Mouse (Mus musculus) heart, embryonic 10.5 days (tissue): ENCODE measurements around the gene Otud3. TPM values are rescaled to one million over a fixed set of nuclear protein-coding genes. Genes with fewer than 3 reads are reported as not detected.
"Not testable (repeated sequence)": the region's sequence is repeated elsewhere in the genome, so short reads cannot be mapped to it uniquely, and the experiment has no call there.

Source experiments
- DNase-seq: peaks from one replicate; pipeline ENCODE4 v3.0.0-alpha.2; 2017; ENCODE audit warnings: low spot score
- H3K27ac ChIP-seq: fragments of 300-500 bp; sonication (generic); 2 replicates; pipeline ENCODE4 v1.5.1; 2016; ENCODE audit warnings: mild to moderate bottlenecking
- H3K27me3 ChIP-seq: fragments of 300-500 bp; sonication (generic); 2 replicates; pipeline ENCODE4 v1.6.1; 2016; ENCODE audit warnings: mild to moderate bottlenecking; ENCODE audit not compliant: poor library complexity, insufficient read depth, severe bottlenecking
- H3K36me3 ChIP-seq: fragments of 300-500 bp; sonication (generic); 2 replicates; pipeline ENCODE4 v1.6.1; 2016; ENCODE audit warnings: mild to moderate bottlenecking, moderate library complexity
- H3K4me1 ChIP-seq: fragments of 300-500 bp; sonication (generic); 2 replicates; pipeline ENCODE4 v1.6.1; 2016; ENCODE audit warnings: mild to moderate bottlenecking
- H3K4me3 ChIP-seq: fragments of 300-500 bp; sonication (generic); 2 replicates; pipeline ENCODE4 v1.5.1; 2016; ENCODE audit warnings: mild to moderate bottlenecking, moderate library complexity
- H3K9me3 ChIP-seq: fragments of 300-500 bp; sonication (generic); 2 replicates; pipeline ENCODE4 v1.6.1; 2016; ENCODE audit warnings: mild to moderate bottlenecking, moderate library complexity
- WGBS: fragments of 180-500 bp; shearing (Covaris S2); methylation state at CpG from one replicate; pipeline ENCODE4 v1.1.7; 2016; 5-methylcytosine and 5-hydroxymethylcytosine counted together
- polyA plus RNA-seq: library from polyadenylated mRNA; unstranded; fragments of >200 nt; fragmentation: Nextera tagmentation; extraction: Ambion mirVana; gene quantifications from 2 replicates; pipeline ENCODE4 v1.2.1, GENCODE M21; 2016

Gene Otud3
- polyA plus RNA-seq, 1 experiment from 2014 or later: 5.2 TPM

DNA sequence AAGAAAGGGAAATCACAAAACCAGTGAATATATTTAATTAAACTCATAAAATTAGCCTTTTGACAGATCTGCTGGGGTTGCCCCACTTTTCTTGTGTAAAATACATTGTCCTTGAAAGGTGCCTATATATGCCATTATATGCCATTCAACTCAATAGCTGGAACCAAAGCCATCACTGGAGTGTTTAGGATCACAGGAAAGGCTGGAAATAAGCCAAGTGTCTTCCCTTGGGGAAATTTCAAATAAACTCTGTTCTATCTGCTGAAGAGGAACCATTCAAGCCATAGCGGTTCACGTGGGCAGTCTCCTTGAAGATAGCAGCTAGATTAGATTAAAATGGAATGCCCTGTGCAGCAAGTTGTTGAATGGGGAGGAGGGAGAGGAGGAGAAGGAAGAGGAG, 11.8 kb upstream of the Otud3 start:
- Histone ChIP-seq H3K36me3 (no peaks in the 10 kb centered on the region), H3K27ac (no peak overlapping the region), H3K9me3 (no peaks in the 10 kb centered on the region), H3K4me3 (no peak overlapping the region), H3K4me1 (0 out of 2 replicates have a peak, but pooled peaks cover 4% of the 10 kb centered on the region), H3K27me3 (peaks cover 15% of the 10 kb centered on the region; the same call in 1 of the 2 replicates)
- DNase-seq: no peak
- 31% methylated on average over 2 of the region's 2 CpGs for WGBS

DNA sequence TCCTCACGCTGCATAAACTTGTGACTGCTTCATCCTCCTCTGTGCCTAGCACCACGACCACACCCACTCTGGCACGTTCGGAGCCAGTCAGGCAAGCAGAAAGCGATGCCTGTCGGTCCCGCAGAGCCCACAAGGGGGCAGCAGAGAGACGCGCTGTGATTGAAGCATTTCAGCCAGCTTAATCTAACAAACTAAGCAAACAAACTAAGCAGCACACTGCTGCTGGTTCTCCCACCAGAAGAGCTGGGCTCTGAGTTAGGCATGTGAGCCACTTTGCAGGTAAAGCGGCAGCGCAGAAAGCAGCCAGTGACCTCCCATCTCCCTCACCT, 8.3 kb upstream of the Otud3 start:
- peak; percentile 92 for DNase-seq
- Histone ChIP-seq H3K9me3 (no peaks in the 10 kb centered on the region), H3K4me3 (peak overlapping the region; percentile 20; the same call in 1 of the 2 replicates), H3K27me3 (peaks cover 16% of the 10 kb centered on the region; the same call in 1 of the 2 replicates), H3K4me1 (0 out of 2 replicates have a peak, but pooled peaks cover 4% of the 10 kb centered on the region), H3K27ac (no peak overlapping the region), H3K36me3 (no peaks in the 10 kb centered on the region)
- 1% methylated on average over 11 of the region's 11 CpGs for whole genome bisulfite sequencing

GRCm38 (mm10) chr4:138921254-138922130, 7.7 kb upstream of the Otud3 start:
- no peaks in the 10 kb centered on the region for H3K9me3 ChIP-seq
- no peak overlapping the region for H3K27ac ChIP-seq
- WGBS: 35% methylated on average over 20 of the region's 20 CpGs
- H3K4me3 ChIP-seq: peak overlapping the region; percentile 20; the same call in 1 of the 2 replicates
- DNase-seq: no peak
- 0 out of 2 replicates have a peak, but pooled peaks cover 4% of the 10 kb centered on the region for H3K4me1 ChIP-seq
- no peaks in the 10 kb centered on the region for H3K36me3 ChIP-seq
- peaks cover 16% of the 10 kb centered on the region; the same call in 1 of the 2 replicates for H3K27me3 ChIP-seq

DNA sequence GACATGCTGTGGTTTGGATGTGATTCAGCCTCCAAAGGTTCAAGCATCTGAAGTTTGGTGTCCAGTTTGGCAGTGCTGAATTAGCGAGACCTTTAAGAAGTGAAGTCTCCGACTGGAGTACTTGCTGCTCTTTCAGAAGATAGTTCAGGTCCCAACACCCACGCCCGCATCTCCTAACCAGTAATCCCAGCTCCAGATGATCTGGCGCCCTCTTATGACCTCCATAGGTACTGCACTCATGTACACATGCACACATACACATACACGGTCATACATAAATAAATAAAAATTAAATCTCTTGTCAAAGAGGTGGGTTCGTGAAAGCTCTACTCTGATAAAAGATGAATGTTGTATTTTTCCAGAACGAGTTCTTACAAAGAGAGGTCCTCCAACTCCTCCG, 3.5 kb upstream of the Otud3 start:
- Histone ChIP-seq H3K27ac (no peak overlapping the region), H3K4me1 (peaks cover 12% of the 10 kb centered on the region; the same call in 1 of the 2 replicates), H3K4me3 (no peak overlapping the region), H3K27me3 (peaks cover 10% of the 10 kb centered on the region; the same call in 1 of the 2 replicates), H3K9me3 (no peaks in the 10 kb centered on the region), H3K36me3 (no peaks in the 10 kb centered on the region)
- WGBS: 80% methylated on average over 9 of the region's 9 CpGs
- DNase-seq: no peak

- DNase-seq: peak; percentile 78
- 1% methylated on average over 52 of the region's 52 CpGs for WGBS
- H3K36me3 ChIP-seq: peaks cover 12% of the 10 kb centered on the region; the same call in 1 of the 2 replicates
- peak overlapping the region; percentile 89 for H3K27ac ChIP-seq
- peaks cover 9% of the 10 kb centered on the region; the same call in 1 of the 2 replicates for H3K4me1 ChIP-seq
- H3K9me3 ChIP-seq: no peaks in the 10 kb centered on the region
- H3K4me3 ChIP-seq: peak overlapping the region; percentile 97
- no peaks in the 10 kb centered on the region for H3K27me3 ChIP-seq
Measured at GRCm38 (mm10) chr4:138913141-138913787, 481 bp downstream of the Otud3 start.

- no peak overlapping the region for H3K4me3 ChIP-seq
- H3K36me3 ChIP-seq: peaks cover 60% of the 10 kb centered on the region
- no peak overlapping the region for H3K27ac ChIP-seq
- no peaks in the 10 kb centered on the region for H3K27me3 ChIP-seq
- no peaks in the 10 kb centered on the region for H3K9me3 ChIP-seq
- WGBS: 91% methylated on average over 18 of the region's 18 CpGs
- no peak for DNase-seq
- no peaks in the 10 kb centered on the region for H3K4me1 ChIP-seq
Measured at GRCm38 (mm10) chr4:138905624-138906337, 8.0 kb downstream of the Otud3 start.

GRCm38 (mm10) chr4:138899361-138899760, 14.4 kb downstream of the Otud3 start:
- WGBS: 70% methylated on average over 7 of the region's 7 CpGs
- peaks cover 75% of the 10 kb centered on the region for H3K36me3 ChIP-seq
- H3K4me3 ChIP-seq: no peak overlapping the region
- H3K4me1 ChIP-seq: no peaks in the 10 kb centered on the region
- H3K9me3 ChIP-seq: no peaks in the 10 kb centered on the region
- DNase-seq: no peak
- no peak overlapping the region for H3K27ac ChIP-seq
- H3K27me3 ChIP-seq: no peaks in the 10 kb centered on the region

DNA sequence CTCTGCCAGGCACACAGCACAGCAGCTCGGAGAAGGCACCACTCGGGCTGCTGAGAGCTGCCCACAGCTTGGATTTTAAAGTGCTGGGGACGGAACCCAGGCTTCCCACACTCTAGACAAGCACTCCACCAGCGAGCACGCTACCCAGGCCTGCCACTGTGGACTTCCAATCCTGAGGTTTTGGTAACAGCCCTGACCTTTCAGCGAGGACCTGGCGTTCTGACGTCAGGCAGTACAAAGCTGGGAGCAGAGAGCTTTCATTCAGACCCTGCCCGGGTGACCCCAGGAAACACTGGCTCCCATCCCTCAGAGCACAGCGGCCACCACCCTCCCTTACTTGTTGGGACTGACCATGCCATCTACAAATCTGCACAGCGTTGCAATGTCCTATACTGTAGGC, 20.0 kb downstream of the Otud3 start:
- peaks cover 49% of the 10 kb centered on the region for H3K36me3 ChIP-seq
- H3K27me3 ChIP-seq: not testable (repeated sequence)

GRCm38 (mm10) chr4:138892655-138893054, 21.1 kb downstream of the Otud3 start:
- peaks cover 7% of the 10 kb centered on the region for H3K27me3 ChIP-seq
- no peaks in the 10 kb centered on the region for H3K4me1 ChIP-seq
- H3K36me3 ChIP-seq: peaks cover 39% of the 10 kb centered on the region
- 86% methylated on average over 6 of the region's 6 CpGs for WGBS
- no peak overlapping the region for H3K27ac ChIP-seq
- DNase-seq: no peak
- no peak overlapping the region for H3K4me3 ChIP-seq
- H3K9me3 ChIP-seq: no peaks in the 10 kb centered on the region

More for the DNA sequence above, 20.0 kb downstream of the Otud3 start:
- 86% methylated on average over 11 of the region's 11 CpGs for WGBS
- not testable (repeated sequence) for H3K9me3 ChIP-seq, H3K4me1 ChIP-seq, H3K27ac ChIP-seq, H3K4me3 ChIP-seq, DNase-seq

GRCm38 (mm10) chr4:138889635-138890034, 24.1 kb downstream of the Otud3 start:
- peaks cover 8% of the 10 kb centered on the region for H3K27me3 ChIP-seq
- H3K4me3 ChIP-seq: no peak overlapping the region
- peaks cover 15% of the 10 kb centered on the region for H3K36me3 ChIP-seq
- DNase-seq: no peak
- H3K9me3 ChIP-seq: no peaks in the 10 kb centered on the region
- 74% methylated on average over 8 of the region's 8 CpGs for WGBS
- no peaks in the 10 kb centered on the region for H3K4me1 ChIP-seq
- no peak overlapping the region for H3K27ac ChIP-seq

DNA sequence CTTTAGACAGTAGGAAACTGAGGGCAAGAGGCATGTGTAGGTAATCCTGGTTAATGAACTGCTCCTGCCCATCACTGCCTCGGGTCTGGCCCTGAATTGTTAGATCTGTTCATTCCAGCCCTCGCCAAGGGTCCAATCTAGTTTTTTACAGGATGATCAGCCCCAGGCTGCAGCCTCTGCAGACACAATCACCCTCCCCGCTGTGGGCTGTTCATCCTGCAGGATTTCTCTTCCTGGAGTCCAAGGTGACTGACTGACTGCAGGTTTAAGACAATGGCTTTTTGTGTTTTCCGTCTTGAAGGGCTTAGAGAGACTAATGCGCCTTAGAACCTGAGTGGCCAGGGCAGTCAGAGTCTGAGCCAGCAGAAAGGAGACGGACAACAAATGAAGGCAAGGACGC, 24.6 kb downstream of the Otud3 start:
- Histone ChIP-seq H3K4me3 (no peak overlapping the region), H3K27ac (no peak overlapping the region), H3K36me3 (peaks cover 13% of the 10 kb centered on the region), H3K9me3 (no peaks in the 10 kb centered on the region), H3K27me3 (peaks cover 8% of the 10 kb centered on the region), H3K4me1 (no peaks in the 10 kb centered on the region)
- 64% methylated on average over 7 of the region's 7 CpGs for WGBS
- DNase-seq: no peak

- Histone ChIP-seq H3K27ac (no peak overlapping the region), H3K4me3 (no peak overlapping the region), H3K4me1 (peaks cover 13% of the 10 kb centered on the region), H3K9me3 (no peaks in the 10 kb centered on the region), H3K36me3 (no peaks in the 10 kb centered on the region), H3K27me3 (peaks cover 56% of the 10 kb centered on the region)
- DNase-seq: peak; percentile 92
- WGBS: 18% methylated on average over 6 of the region's 6 CpGs
Measured at GRCm38 (mm10) chr4:138884261-138884660, 29.5 kb downstream of the Otud3 start.
